Mouse (Mus musculus): Measurements from ENCODE around the gene Rasl10a.
"Not testable (repeated sequence)": the region's sequence is repeated elsewhere in the genome, so short reads cannot be mapped to it uniquely, and the experiment has no call there.

Rasl10a gene

DNA sequence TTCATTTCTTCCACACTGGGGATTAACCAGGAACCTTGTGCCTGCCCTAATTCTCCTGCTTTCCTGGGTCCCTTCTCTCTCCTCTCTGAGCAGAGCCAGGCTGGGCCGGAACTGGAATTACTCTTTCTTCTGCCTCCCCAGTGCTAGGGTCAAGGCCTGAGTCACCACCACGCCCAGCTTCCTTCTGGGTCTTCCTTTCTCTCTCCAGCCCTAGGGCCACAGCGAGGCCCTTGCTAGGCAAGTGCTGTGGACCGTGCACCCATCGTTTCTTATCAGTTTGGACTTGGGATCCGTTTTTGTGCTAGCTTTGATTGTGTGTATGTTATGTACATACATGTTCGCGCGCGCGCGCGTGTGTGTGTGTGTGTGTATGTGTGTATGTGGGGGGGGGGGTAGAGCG, 3.8 kb upstream of the Rasl10a start:
- no peak for DNase-seq

GRCm38 (mm10) chr11:5054874-5055273, 3.1 kb upstream of the Rasl10a start:
- no peak for DNase-seq

DNA sequence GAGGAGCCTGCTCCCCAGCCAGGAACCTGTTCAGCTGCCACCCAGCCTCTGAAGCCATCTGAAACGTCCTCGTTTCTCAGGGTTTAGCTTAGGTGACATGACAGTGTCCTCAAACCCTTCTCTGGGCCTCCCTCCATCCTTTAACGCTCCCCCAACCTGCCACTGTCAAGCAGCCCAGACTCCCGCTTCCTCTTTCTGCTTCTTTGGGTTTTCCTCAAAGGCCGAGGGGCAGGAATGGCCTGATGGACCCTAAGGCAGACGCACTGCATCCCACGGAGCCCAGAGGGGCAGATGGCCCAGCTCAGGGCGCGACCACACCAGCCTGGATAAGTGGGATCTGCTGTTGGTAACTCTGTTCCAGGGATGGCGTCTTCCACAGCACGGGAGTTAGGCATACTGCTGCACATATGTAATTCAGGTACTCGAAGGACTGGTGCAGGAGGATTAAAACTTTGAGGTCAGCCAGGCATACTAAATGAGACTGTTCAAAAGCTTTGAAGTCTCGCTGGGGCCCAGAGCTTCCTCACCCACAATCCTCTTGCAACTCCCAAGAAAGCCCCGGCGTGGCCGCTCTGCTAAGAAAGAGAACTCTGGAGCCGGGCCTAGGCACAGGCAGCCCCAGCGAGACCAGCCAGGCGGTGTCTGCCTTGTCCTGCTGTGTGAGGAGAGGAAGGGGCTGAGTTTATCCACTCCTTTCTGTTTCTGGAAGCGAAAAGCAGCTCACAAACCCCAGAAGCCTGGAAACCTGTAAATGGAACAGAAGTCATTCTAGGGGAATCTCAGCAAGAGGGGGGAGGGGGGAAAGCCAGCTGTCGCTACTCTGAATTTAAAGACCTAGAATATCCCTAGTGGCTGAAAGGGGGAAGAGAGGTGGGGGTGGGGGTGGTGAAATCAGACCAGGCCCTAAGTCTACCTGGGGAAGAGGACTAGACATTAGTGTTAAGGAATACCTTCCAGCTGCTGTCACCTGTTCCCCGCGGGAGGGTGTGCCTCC, 1.7 kb upstream of the Rasl10a start:
- DNase-seq: no peak

DNA sequence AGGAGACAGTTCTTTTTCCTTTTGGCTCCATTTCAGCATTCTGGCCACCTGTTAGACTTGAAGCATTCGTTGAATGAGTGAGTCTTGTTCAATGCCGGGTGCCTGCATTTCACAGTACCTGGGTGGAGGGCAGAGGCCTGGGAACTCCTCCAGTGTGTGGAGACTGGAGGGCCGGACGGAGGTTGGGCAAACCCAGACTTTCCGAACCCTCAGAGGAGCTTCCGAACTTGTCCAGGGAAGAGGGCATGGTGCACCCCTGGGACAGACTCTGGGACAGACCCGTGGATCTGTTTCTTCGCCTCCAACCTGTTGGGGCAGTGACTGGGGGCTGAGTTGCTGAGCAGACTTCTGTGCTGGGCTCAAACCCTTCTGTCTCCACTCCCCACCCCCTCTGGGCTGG, 864 bp upstream of the Rasl10a start:
- DNase-seq: no peak

- no peak for DNase-seq
Measured at GRCm38 (mm10) chr11:5057541-5057855, 430 bp upstream of the Rasl10a start.

GRCm38 (mm10) chr11:5058783-5059182, 855 bp downstream of the Rasl10a start:
- DNase-seq: no peak

- no peak for DNase-seq
Measured at GRCm38 (mm10) chr11:5059230-5059629, 1.3 kb downstream of the Rasl10a start.

GRCm38 (mm10) chr11:5059704-5060156, 1.8 kb downstream of the Rasl10a start:
- no peak for DNase-seq

DNA sequence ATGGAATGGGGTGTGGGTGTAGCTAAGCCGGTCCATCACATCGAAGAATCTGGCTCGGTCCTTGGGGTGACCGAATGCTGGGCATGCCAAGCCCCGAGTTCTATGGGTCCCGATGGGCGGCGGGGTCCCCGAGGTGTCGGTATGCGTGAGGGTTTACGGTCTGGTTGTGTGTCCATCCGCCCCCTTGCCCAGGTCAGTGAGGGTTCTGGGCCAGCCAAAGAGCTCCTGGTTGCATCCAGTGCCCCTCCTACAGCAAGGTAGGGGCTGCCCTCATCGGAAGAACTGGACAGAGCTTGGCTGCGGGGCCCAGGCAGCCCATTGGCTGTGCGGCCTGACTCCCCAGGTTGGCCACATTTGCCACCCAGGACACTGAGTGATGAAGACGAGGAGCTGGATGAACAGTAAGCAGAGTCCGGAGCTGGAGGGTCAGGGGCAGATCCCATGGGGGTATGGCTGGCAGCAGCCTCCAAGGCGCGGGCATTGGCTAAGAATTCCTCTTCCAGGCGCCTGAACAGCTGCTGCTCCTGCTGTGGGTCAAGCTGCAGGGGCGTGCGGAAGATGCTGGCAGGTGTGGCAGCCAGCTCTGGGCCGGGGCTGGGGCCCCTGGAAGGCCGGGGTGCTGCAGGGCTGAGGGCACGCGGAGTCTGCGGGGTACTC, 3.0 kb downstream of the Rasl10a start:
- no peak for DNase-seq

DNA sequence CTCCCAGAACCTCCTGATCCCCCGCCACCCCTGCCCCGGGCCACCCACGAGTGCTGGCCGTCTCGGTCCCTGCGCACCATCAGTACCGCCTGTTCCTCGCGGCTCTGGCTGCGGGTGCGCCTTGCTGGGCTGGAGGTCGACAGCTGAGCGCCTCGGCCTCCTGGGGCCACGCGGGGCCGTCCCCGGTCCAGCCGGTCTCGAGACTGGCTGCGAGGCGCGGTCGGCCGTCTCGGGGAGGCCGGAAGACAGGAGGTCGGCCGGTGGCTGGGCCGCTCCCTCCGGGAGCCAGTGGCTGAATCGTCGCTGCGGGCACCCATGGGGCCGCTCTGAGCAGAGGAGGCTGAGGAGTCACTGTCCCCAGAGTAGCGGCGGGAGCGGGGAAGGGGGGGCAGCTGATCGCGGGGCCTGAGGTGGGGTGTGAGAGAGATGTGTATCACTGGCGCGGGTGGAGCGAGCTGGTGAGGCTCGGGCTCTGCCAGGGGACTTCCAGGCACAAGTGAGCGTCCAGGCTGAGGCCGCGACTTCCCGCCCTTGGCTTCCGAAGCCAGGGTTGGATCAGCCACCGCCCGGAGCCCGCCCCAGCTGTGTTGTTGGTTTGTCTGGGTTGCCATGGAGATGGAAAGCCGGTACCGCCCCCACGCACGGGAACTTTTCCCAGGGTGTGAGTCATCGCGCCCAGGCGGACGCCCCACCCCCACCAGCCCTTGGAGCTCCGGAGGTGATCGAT, 3.6 kb downstream of the Rasl10a start:
- peak; percentile 79 for DNase-seq

- DNase-seq: no peak
Measured at GRCm38 (mm10) chr11:5062326-5062725, 4.4 kb downstream of the Rasl10a start.

DNA sequence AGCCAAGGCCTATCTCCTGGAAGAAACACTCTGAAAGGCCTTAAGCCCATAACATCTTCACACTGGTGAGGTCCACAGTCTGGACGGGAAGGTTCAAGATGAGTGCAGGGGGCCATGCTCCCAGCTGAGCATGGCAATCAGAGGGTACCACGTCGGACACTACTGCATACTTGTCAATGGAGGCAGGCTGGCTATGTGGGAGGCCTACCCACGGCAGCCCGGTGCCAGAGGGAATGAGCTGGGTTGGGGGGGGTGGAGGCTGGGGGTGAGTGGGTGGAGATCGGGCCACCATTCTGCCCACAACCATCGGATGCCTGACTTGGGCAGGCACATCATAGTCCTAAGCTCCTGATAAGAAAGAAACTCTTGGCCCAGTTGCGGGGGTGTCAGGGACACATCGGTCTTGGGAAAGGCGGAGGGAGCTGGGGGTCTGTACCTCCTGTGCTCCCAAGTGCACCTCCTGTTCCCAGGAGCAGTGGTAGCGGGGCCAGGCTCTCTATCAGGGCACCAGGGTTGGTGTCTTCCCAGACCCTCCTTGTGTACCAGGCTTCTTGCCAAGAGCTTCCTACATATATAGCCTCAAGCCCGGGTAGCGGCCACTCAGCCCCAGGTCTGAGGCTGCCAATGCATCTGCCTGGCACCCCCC, 5.1 kb downstream of the Rasl10a start:
- DNase-seq: no peak

DNA sequence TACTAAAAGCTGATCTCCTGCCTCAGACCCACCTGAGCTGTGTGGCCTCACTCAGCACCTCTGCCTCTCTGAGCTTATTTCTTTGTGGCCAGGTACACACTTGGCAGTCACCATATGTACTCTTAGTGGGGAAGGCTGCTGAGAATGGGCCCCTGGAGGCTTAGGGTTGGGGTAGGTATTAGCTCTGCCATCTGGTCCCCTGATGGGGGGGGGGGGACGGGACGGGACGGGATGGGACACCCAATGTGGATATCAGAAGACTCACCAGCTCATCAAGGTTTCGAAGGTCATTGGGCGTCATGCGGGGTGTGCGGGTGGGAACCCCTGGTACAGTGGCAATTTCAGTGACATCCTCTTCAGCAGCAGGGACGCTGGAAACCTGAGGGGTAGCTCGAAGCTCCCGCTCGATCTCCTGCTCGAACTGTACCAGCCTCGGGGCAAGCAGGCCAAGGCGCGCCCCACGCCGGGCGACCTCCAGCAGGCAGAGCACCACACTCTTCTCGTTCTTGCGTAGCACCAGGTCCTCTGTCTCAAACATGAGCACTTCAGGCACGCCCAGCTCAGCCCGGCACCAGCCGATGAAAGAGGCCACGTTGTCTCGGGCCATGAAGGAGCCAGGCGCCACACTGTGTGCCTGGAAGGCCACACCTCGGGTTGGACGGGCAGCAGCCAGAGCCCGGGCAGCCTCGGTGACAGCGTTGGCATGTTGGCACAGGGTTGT, 5.8 kb downstream of the Rasl10a start:
- DNase-seq: no peak

DNA sequence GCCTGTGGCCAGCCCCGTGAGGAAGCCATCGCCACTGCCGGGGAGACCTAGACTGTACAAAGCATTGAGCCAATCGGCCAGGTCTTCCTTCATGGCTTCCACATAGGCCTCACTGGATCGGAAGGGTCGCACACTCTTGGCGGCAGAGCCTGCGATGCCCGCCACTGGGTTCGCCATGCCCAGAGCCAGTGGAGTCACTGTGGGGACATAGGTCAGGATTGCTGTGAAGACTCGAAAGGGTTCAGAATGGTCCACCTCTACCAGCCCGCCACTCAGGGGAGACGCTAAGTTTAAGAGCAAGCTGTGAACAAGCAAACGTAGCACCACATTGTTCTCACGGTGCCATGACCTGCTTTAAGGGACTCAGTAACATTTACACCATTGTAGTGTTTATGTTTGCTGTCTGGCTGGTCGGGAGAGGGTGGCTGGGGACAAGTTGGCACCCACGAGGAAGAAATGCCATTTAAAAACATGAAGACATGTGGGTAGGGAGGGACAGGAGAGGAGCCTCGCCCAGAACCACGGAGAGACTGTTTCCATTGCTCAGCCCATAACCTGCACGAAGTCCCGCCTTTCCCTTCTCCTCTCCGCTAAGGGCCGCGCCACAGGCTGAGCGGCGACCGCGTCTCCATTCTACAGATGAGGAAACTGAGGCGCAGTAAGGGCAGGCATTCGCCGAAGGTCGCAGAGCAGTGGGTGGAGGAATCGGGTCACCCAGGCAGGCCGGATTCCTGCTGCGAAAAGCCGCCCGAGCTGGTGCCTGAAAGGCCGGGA, 6.5 kb downstream of the Rasl10a start:
- no peak for DNase-seq

- DNase-seq: peak; percentile 84
Measured at GRCm38 (mm10) chr11:5065056-5065821, 7.3 kb downstream of the Rasl10a start, which contains the start of gene Gas2l1. Gene Gas2l1, minus strand, starts transcription at chr11:5065327.

GRCm38 (mm10) chr11:5067063-5067462, 9.1 kb downstream of the Rasl10a start:
- DNase-seq: no peak

GRCm38 (mm10) chr11:5068126-5068971, 10.4 kb downstream of the Rasl10a start:
- DNase-seq: no peak

GRCm38 (mm10) chr11:5074882-5075281, 17.0 kb downstream of the Rasl10a start:
- no peak for DNase-seq

- no peak for DNase-seq
Measured at GRCm38 (mm10) chr11:5075760-5076159, 17.8 kb downstream of the Rasl10a start.

DNA sequence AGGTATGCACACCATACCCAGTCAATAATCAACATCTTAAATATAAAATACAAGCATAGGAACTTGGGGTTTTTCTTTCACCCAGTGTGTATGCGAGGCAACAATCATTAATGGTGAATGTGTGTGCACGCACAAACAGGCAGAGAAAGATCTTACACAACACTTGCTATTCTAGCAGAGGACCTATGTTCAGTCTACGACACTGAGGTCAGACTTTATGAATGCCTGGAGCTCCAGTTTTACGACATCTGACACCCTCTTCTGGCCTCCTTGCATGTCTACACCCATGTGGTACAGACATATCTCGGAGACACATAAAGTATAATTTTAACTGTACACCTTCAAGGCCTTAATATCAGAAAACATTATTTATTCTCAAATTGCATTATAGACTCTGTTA, 18.9 kb downstream of the Rasl10a start:
- not testable (repeated sequence) for DNase-seq
